Mouse (Mus musculus): ENCODE data around the gene Bpi.

Bpi gene

GRCm38 (mm10) chr2:158243129-158243870 lies 14.6 kb upstream of the Bpi start:
- DNase-seq, result peak; percentile 80

GRCm38 (mm10) chr2:158245072-158245817 lies 12.6 kb upstream of the Bpi start:
- DNase-seq, result no peak

GRCm38 (mm10) chr2:158247852-158248251 lies 10.0 kb upstream of the Bpi start:
- no peak for DNase-seq

GRCm38 (mm10) chr2:158248318-158248717 lies 9.6 kb upstream of the Bpi start:
- no peak for DNase-seq

- no peak for DNase-seq
These were observed 7.3 kb upstream of the Bpi start for GRCm38 (mm10) chr2:158250558-158250957.

- no peak for DNase-seq
These were observed 4.1 kb upstream of the Bpi start for GRCm38 (mm10) chr2:158253806-158254205.

GRCm38 (mm10) chr2:158256894-158257293 lies 1.0 kb upstream of the Bpi start:
- no peak for DNase-seq

- DNase-seq, result peak; percentile 52
These were observed 887 bp downstream of the Bpi start for GRCm38 (mm10) chr2:158258781-158259180.

- no peak for DNase-seq
These were observed 1.6 kb downstream of the Bpi start for GRCm38 (mm10) chr2:158259498-158259897.

GRCm38 (mm10) chr2:158264877-158265276 lies 7.0 kb downstream of the Bpi start:
- DNase-seq, result peak; percentile 57

- no peak for DNase-seq
These were observed 12.1 kb downstream of the Bpi start for GRCm38 (mm10) chr2:158270017-158270416.

GRCm38 (mm10) chr2:158273646-158274045 lies 15.8 kb downstream of the Bpi start:
- DNase-seq, result no peak

- DNase-seq, result no peak
These were observed 17.5 kb downstream of the Bpi start for GRCm38 (mm10) chr2:158275349-158275748.

GRCm38 (mm10) chr2:158275811-158276210 lies 17.9 kb downstream of the Bpi start:
- no peak for DNase-seq

GRCm38 (mm10) chr2:158276451-158276850 lies 18.6 kb downstream of the Bpi start:
- DNase-seq, result no peak

GRCm38 (mm10) chr2:158276878-158277277 lies 19.0 kb downstream of the Bpi start:
- DNase-seq, result no peak

- DNase-seq, result no peak
These were observed 21.8 kb downstream of the Bpi start for GRCm38 (mm10) chr2:158279656-158280055.

- DNase-seq, result no peak
These were observed 23.8 kb downstream of the Bpi start for GRCm38 (mm10) chr2:158281497-158282205.

- DNase-seq, result no peak
These were observed 25.2 kb downstream of the Bpi start for GRCm38 (mm10) chr2:158283136-158283535.

- no peak for DNase-seq
These were observed 25.9 kb downstream of the Bpi start for GRCm38 (mm10) chr2:158283771-158284170.

- peak; percentile 24 for DNase-seq
These were observed 26.7 kb downstream of the Bpi start for GRCm38 (mm10) chr2:158284571-158284970.

- DNase-seq, result peak; percentile 36
These were observed 27.8 kb downstream of the Bpi start for GRCm38 (mm10) chr2:158285655-158286054.

GRCm38 (mm10) chr2:158295700-158296099 lies 37.8 kb downstream of the Bpi start:
- DNase-seq, result no peak

GRCm38 (mm10) chr2:158299203-158299602 lies 41.3 kb downstream of the Bpi start:
- DNase-seq, result no peak
